Mouse (Mus musculus): ENCODE data around the gene Gm43191. TPM values are rescaled to one million over a fixed set of nuclear protein-coding genes. Genes with fewer than 3 reads are reported as not detected.
"Not testable (repeated sequence)": the region's sequence is repeated elsewhere in the genome, so short reads cannot be mapped to it uniquely, and the experiment has no call there.

Gene Gm43191
- total RNA-seq, 4 experiments from 2014 or later, result not detected

DNA sequence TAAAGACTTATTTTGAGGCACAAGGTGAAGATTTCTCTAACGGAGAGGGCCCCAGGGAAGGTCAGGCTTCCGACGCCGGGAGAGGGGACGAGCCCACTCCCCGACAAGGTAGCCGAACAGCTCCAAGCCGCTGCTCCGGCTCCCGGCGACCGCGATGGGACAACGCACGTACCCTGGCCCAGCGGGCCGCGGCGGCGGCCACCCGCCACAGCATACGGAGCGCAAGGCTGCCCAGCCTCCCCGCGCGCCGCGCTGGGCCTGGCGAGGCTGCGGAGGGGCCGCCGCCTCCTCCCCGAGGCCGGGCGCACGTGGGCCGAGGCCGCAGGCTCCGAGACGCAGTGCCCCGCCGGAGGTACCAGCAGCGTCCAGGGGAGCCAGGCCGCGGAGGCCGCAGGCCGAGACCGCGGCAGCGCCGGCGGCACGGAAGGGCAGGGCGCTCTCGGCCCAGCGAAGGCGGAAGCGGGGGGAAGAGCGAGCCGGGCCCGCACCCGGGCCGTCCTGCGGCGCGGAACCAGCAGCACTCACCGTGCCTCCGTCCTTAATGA lies 19.1 kb downstream of the Gm43191 start:
- peak in 1 of 2 experiments; percentile 32 for DNase-seq (ENCODE audit: low spot score in 2 of 2)

DNA sequence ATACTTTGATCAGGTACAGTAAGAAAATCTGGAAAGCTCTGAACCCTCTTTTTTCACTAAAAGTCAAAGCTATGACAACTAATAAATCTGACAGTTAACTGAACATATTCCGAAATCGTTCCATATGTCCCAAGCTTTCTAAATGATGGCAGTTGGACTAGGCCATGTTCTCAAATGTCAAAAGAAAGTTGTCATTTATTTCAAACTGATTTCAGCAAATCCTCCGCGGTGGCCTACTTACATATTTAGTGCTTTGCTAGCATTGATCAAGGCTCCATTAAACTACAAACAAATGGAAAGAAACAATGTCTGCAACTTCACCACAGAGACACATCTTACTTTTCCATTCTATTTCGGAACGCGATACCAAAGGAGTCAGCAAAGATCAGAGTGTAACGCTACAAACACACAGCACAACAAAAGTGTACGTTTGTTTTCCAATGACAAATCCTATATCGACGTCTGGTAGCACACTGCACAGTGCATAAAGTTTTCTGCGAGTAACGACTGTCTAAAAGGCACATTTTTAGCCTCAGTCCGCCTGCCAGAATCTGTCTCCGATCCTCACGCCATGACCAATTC lies 19.7 kb downstream of the Gm43191 start:
- DNase-seq (ENCODE audit: low spot score in 2 of 2), result no peak

DNA sequence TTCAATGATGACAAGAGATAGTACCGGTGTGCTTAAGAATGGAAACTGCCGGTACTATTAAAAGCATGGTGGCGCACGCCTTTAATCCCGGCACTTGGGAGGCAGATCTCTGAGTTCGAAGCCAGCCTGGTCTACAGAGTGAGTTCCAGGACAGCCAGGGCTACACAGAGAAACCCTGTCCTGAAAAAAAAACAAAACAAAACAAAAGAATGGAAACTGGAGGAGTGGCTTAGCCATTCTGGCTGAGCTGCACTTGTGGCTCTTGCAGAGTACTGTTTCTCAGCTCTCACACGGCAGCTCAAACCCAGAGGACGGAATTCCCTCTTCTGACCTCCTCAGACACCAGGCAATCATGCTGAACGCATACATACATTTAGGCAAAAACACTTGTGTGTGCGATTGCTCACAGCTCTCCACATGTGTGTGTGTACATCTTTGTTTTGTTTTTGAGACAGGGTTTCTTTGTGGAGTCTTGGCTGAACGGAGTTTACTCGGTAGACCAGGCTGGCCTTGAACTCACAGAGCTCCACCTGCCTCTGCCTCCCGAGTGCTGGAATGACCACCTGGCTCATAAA lies 21.1 kb downstream of the Gm43191 start:
- DNase-seq (ENCODE audit: low spot score in 2 of 2), result no peak

DNA sequence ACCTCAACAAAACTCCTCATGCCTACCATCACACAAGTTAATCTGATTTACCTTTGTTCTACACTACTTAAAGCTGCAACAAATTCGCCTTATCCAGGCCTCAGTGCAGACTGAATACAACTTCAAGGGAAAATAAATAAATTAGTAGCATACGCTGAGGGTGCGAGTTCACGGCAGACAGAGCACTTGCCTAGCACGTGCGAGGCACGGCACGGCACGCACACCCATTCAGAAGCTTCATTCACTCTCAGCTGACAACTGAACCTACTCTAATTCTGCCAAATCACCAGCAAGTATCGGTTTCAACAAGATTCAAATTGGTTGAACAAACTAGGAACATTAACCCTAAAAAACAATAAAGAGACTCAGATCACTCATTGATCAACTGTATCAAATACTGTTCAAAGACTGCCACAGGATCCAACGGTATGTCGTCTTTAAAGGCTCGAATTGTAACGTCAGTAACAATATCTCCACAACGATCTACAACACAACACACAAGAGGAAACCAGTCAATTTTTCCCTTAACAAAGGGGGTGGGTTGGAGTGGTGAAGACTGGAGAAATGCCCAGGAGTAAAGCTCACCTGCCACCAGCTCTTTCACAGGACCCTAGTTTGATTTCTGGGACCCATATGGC lies 22.0 kb downstream of the Gm43191 start:
- DNase-seq (ENCODE audit: low spot score in 2 of 2), result no peak

DNA sequence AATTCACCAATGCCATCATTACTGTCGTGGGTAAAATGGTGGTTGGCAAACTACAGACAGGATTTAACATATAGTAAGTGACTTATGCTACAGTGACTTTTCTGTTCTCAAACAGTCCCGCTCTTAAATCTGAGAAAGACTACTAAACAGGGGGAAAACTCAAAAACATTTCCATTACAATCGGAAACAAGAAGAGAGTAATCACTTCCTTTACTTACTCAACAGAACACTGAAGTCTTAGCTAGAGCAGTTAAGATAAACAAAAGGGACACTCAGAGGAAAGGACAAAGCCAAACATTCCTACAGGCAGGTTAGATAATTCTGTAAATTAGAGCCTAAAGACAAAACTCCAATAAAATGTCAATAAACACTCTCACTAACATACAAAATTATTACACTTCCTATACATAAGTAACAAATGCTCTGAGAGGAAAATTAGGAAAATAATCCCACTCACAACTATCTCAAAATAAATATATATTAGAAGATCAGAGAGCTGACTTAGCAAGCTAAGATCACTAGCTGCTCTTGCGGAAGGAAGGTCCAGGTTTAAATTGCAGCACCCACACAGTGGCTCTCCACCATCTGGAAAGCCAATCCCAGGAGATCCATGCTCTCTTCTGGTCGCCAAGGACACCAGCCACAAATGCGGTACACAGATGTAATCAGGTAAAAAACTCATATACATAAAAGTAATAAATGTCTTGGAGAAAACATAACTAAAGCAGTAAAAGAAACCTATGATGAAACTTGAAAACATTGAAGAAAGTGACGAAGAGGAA lies 24.7 kb downstream of the Gm43191 start:
- no peak for DNase-seq (ENCODE audit: low spot score in 2 of 2)

DNA sequence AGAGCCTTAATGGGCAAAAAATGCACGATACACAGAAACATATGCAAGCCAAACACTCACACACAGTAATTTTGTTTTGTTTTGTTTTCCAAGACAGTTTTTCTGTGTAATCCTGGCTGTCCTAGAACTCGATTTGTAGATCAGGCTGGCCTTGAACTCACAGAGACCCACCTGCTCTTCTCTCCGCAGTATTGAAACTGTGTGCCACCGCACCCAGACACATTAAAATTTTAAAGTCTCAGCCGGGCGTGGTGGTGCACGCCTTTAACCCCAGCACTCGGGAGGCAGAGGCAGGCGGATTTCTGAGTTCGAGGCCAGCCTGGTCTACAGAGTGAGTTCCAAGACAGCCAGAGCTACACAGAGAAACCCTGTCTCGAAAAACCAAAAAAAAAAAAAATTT lies 27.0 kb downstream of the Gm43191 start:
- not testable (repeated sequence) for DNase-seq (ENCODE audit: low spot score in 2 of 2)

DNA sequence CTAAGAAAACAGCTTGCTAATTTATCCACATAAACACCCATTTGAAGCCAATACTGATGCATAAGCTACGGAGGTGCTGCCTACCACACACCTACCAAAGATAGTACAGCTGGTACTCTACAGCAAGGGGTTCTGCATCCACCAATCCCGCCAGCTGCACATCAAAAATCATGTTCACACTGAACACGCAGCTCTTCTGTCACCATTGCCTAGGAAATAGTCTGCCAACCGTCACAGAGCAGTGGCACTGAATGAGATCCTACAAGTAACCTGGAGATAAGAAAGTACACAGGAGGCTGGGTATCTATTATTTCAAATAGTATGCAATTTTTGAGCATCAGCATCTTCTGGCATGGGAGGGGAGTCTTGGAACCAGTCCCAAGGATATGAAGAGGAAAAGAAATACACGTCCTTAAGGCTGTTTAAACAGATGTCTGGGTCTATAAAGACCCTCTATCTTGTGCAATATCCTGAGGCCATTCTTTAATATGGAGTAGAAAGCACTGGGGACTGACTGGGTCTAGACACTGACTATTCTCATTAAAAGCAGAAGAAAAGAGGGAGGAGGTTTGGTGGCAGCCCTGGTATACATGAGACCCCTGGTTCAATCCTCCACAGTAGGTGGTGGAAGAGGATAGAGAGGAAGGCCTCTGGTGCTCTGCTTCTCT lies 27.6 kb downstream of the Gm43191 start:
- DNase-seq (ENCODE audit: low spot score in 2 of 2), result no peak

DNA sequence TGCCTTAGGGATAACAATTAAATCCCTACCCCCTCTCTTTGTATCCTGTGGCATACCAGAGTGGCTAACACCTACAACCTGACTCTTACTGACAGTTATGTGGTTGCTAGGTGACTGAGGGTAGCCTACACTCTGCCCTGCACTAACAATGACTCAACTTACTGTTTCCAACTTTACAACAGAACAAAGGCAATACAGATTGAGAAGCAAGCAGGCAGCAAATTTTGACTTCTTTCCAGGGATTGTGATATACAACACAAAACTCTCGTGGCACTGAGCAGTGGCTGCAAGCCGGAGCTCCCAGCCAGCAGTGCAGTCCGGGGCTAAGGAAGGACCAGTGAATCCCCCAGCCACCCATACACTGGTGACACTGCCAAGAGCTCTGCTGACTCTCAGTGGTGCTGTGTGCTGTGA lies 29.0 kb downstream of the Gm43191 start:
- no peak for DNase-seq (ENCODE audit: low spot score in 2 of 2)

DNA sequence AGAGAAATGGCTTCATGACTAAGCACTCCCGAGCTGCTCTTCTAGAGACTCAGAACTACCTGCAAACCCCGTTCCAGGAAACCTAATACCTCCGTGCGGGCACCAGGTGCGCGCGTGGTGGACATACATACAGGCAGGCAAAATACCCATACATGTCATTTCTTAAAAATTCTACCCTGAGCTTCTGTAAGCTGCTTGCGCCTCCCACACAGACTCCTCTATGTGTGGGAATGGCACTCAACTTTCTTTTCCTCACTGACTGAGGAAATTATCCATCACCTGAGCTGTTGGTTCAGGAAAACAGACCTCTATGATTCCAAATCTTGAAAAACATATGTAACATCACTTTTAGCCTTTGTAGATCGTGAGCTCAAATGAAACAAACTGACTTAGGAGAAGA lies 30.4 kb downstream of the Gm43191 start:
- DNase-seq (ENCODE audit: low spot score in 2 of 2), result no peak

DNA sequence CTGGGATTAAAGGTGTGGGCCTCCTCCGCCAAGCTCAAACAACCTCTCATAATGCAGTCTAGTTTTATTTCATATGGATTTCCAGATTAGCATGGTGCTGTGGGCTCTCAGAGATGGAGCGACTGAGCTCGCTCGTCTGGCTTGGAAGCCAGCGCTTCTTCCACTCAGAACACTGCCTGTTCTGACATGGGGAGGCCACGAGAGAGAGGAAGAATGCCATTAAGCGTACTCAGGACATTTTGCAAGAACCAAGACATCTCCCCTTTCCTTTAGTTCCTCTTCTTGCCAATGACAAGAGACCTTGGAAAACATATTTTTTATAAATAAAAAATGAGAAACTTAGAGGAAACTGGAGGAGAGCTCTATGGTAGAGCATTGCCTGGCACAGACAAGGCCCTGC lies 32.3 kb downstream of the Gm43191 start:
- DNase-seq (ENCODE audit: low spot score in 2 of 2), result no peak

DNA sequence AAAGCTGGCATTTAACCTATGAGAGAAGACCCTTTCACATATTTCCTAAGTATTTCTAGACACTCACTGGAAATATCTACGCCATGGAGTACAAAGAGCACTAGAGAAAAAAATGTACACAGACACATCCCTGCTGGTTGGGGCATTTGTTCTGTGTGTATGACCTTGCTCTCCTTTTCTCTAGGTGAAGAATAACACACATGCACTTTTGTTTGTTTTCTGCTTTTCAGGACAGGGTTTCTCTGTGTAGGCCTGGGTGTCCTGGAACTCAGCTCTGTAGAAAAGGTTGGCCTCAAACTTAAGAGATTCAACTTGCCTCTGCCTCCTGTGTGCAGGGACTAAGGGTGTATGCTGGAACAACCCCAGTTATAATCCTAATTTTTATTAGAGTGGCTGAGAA lies 34.7 kb downstream of the Gm43191 start:
- DNase-seq (ENCODE audit: low spot score in 2 of 2), result no peak

DNA sequence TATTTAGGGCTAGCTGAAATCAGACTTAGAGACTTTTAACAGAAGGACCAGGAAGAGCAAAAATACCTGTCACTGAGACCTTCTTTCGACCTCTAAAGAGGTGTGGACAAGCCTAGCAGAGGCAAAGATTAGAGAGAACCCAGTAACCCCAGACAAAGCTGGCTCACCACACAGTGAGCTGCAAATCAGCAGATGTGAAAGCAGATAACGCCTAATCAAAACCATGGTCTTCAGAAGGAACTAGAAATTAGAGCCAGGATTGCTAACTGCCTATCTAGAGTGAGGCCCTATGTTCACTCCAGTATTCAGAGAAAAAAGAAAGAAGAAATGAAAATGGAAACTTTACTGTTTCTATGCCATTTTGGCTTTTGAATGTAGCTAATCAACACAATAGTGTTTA lies 38.7 kb downstream of the Gm43191 start:
- DNase-seq (ENCODE audit: low spot score in 2 of 2), result no peak

DNA sequence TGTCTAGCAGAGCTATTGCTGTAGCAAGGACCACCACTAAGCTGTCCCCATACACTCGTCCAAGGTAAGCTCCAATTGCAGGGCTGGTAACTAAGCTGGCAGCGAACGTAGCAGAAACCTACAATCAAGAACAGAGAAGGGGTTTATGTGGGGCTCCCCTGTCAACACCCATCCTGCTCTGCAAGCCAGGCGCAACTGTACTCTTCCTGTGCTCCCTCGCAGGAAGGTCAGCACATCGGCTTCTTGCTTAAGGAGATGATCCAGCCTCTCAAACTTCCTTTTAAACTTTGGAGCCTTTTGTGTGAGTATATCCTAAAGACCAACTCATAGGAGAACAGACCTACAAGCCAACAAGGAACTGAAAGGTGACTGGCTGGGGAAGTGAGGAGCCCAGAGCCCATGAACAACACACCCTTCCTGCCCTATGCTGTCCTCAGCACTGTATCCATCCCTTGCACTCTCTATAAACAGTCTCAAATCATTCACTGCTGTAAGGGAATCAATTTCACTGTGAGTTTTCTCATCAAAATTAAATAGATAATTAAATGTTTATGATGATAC lies 39.2 kb downstream of the Gm43191 start:
- DNase-seq (ENCODE audit: low spot score in 2 of 2), result no peak

DNA sequence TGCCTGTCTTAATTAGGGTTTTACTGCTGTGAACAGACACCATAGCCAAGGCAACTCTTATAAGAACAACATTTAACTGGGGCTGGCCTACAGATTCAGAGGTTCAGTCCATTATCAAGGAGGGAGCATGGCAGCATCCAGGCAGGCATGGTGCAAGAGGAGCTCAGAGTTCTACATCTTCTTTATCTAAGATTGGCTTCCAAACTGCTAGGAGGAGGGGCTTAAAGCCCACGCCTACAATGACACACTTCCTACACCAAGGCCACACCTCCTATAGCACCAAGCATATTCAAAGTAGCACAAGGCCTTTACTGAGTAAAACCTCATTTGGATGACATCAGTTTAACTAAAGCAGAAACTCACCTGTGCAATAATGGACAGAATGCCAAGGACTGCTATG lies 41.0 kb downstream of the Gm43191 start:
- DNase-seq (ENCODE audit: low spot score in 2 of 2), result no peak

DNA sequence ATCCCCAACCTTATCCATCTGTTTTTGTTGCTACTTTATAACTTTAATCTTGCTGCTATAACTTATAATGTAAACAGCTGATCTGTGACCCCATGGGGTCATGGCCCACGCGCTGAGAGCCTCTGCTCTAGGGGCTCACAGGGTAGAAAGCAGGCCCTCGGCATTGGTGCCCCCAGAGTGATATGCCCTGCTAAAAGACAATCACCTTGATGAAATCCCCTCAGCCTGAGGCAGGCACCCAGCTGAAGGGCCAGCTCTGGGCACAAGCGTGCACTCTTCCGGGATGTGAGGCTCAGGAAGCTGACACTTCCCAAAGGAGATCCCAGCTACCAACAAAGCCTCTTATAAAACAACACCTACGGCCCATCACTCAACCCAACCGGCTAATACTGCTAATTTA lies 42.5 kb downstream of the Gm43191 start:
- no peak for DNase-seq (ENCODE audit: low spot score in 2 of 2)

DNA sequence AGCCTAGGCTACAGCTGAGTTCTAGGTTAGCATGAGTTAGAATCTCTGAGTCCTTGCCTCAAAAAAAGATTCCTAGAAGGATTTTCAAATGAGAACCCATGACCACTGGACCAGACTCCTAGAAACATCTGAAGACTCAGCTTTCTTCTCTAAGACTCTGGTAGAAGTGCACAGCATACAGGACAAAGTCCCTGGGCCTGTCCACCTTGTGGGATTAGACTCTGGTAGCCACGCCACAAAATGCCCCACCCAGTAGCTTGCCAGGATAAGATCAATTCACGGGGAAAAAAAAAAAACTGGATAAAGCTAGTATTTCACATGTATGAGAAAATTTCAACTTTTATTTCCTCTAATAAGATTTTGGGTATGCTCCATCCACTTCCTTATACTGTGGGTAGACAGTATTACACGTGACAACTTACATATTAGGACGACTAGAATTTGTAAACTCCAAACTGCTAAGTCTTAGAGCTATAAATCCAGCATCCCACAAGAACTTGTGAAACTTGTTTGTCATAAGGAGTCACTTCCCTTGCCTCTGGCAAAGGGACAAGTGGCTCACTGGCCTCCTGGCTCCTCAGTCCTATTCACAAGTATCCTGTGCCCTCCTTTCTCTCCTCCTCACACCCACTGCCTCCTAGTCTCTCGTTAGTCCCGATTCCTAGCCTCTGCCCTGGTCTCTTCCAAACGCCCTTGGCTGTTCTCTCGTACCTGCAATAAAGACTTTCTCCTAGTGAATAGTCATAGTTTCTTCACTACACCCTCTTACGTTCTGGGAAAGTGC lies 43.2 kb downstream of the Gm43191 start:
- DNase-seq (ENCODE audit: low spot score in 2 of 2), result no peak

DNA sequence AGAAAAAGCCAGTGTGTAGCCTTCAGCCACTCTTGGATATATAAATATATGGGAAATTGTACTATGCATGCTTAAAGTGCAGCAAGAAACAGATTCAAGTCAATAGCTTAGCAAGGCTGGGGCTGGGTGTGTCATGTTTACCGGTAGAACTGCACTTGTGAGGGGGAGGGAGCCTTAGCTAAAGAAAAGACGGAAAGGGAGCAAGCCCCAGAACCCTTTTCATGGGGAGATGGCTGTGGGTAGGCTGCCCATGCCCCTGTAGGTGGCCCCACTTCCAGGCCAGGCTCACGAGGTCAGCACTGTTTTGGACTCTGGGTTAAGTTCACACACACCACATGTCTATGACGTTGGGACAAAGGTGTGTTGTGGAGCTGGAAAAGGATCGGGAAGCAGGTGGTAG lies 45.3 kb downstream of the Gm43191 start:
- no peak for DNase-seq (ENCODE audit: low spot score in 2 of 2)

DNA sequence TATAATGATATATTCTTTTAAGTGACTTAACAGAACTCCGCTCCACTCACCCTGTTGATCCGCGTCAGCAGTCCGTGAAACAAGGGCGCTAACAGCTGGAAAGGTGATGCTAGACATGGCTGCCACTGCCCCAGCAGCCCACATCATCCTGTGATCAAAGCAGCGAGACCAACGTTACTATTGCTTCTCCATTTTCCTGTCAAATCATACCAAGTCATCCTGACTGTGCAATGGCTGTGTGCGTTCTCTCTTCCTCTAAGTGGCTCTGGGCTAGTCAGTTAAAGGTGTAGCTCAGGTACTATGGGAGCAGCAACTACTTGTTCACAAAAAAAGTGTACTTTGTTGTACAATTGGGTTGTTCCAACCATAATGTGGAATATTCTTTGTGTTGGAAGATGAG lies 46.2 kb downstream of the Gm43191 start:
- no peak for DNase-seq (ENCODE audit: low spot score in 2 of 2)

DNA sequence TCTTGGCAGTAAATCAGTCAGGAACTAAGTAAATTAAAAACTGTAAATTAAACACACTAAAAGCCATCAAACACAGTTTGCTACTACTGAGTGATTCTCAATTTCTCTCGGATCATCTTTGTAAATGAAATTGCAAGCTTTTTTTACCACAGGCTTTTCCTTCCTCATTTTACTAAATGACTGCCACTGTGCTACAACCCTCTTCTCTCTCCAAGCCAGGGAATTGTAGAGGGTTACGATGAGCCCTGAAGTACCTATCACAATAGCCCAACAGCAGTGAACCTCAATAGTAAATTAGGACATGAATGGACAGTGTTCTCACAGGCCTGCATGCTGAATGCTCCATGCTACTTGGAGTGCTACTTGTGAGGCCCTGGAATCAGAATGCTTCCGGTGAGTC lies 47.0 kb downstream of the Gm43191 start:
- DNase-seq (ENCODE audit: low spot score in 2 of 2), result no peak

DNA sequence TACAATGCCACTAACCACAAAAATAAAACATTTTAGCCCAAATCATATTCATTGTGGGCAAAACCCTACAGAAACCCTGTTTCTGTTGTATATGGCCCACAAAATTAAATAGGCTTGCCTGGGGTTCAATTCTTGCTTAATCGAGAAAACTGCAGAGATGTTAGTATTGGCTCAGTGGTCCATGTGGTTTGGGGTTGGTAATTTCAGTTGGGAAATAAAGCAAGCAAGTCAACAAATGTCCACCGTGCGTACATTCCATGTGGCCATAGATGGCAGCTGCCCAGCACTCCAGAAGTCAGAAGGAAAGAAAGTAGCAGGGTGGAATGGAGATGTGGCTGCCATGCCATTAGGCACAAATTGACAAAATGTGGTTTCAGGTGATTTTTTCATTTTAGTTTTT lies 48.1 kb downstream of the Gm43191 start:
- DNase-seq (ENCODE audit: low spot score in 2 of 2), result no peak

DNA sequence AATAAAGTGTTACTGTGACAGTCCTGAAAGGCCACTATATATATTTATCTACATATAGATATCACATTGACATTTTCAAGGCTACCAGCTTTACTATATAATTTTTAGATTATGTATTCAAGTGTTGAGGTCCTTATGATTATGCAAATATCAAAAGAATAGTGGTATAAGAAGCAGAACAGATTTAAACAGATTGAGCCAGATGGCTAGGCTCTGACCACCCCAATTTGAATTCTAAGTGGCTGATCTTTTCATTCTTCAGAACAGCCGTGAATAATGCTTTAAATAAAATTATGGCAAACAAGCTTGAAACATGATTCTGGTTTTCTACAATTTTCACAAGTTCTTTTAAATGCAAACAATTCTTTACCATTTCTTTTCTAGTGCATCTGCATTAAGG lies 49.6 kb downstream of the Gm43191 start:
- DNase-seq (ENCODE audit: low spot score in 2 of 2), result no peak
